Mouse (Mus musculus): Measurements from ENCODE around the gene Elfn2.

- TF ChIP-seq GATA1 (IDR thresholded peaks at IDR 0.05; ENCODE audit: borderline replicate concordance, low read length) (no peak), FLI1 (IDR thresholded peaks at IDR 0.05; ENCODE audit: low read length) (no peak)
Measured at GRCm38 (mm10) chr15:78624431-78624950, 94.1 kb downstream of the Elfn2 start.

Measured in megakaryocyte, embryonic 14.5 days (primary cell).